Mouse (Mus musculus) neural tube, embryonic 10.5 days (tissue): ENCODE measurements around the gene Slc38a10.

Experiments
- DNase-seq: peaks from one replicate; pipeline ENCODE4 v3.0.0-alpha.2; 2017; ENCODE audit warnings: low spot score; ENCODE audit errors: extremely low spot score

The Slc38a10 gene

DNA sequence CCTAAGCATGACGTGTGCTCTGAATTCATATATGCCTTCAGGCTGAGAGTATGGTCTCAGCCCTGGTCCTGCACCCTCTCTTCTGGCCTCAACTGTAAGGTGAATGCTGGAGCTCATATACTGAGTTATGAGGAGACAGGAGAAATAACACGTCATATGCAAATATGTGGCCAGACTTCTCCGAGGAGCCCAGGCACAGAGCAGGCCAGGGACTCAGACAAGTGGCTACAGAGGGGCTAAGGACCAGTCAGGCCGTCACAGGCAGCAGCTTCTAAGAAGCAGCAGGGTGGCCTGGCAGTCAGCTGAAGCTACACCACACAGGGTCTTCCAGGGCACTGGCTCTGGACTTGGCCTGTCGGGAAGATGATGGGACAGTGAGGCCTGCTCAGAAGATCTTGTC lies 87.8 kb downstream of the Slc38a10 start:
- DNase-seq: no peak

DNA sequence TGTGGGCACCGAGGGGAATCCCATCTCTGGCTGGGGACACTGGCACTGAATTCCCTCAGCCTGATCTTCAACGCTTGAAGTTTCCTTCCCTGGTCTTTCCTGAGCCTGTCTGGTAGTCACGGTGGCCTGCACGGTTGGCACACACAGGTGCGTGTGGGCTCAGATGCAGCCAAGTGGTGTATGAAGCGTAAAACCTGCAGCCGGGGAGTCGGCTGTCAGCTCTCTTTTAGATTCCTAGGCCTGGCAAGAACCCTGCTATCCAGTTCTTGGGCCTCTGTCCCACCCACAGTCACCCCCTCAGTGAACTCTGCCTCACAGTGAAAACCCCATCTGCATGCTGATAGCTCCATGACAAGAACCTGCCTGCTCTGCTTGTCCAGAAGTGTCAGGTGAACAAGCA lies 90.5 kb downstream of the Slc38a10 start:
- DNase-seq: no peak

DNA sequence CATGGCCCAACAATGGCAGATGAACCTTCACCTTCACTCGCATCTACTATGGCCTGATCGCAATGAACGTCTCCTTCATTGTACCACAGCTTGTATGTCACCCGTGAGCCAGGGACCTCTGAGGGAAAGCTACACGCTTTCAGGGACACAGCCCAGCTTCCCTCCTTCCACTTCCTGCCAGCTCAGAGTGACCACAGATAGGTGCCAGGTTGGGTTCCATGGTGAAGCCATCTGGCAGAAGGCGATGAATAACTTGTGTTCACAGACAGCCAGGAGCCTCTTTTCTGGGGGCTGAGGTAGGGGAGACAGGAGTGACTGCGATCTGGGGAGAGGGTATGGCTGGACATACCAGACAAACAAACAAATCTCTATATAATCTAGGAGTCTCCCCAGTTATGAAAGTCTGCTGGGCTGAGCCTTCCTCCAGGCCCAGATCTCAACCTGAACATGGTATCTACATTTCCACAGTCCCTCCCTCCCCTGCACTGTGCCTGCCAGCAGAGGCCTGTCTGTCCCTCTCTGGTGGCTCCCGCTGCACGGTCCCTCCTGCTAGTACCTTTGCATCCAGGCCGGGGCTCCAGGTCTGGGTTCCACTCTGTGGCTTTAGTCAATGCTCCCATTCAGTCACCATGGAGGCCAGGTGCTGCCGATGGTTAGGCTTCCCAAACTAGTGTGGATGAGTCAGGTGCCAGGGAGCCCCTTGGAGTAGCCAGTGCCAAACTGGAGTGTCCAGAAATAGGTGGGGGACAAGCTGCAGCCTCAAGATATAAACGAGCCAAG lies 95.0 kb downstream of the Slc38a10 start:
- DNase-seq: no peak
